Mouse (Mus musculus) kidney, adult 2 months (tissue): ENCODE data around the gene Fam155a. TPM values are rescaled to one million over a fixed set of nuclear protein-coding genes. Genes with fewer than 3 reads are reported as not detected.

Experiments used
- DNase-seq: peaks from one replicate; pipeline ENCODE4 v3.0.0; 2021
- H3K27ac ChIP-seq: fragments of 200-500 bp; 2 replicates; pipeline ENCODE4 v1.5.1; 2012; ENCODE audit warnings: low read depth, low read length, control low read depth, inconsistent platforms; ENCODE audit not compliant: insufficient read depth
- H3K27me3 ChIP-seq: fragments of 200-500 bp; replicated peaks from 2 replicates; pipeline ENCODE4 v1.6.1; 2012; ENCODE audit warnings: mild to moderate bottlenecking, moderate library complexity, low read length, inconsistent platforms; ENCODE audit not compliant: control insufficient read depth, insufficient read depth
- H3K36me3 ChIP-seq: fragments of 200-500 bp; 2 replicates; pipeline ENCODE4 v1.6.1; 2012; ENCODE audit warnings: mild to moderate bottlenecking, moderate library complexity, low read length, inconsistent platforms; ENCODE audit not compliant: control insufficient read depth, insufficient read depth
- H3K4me1 ChIP-seq: fragments of 200-500 bp; 2 replicates; pipeline ENCODE4 v1.6.1; 2011; ENCODE audit warnings: low read length; ENCODE audit not compliant: control insufficient read depth, insufficient read depth
- H3K4me3 ChIP-seq: fragments of 200-500 bp; 2 replicates; pipeline ENCODE4 v1.5.1; 2011; ENCODE audit warnings: mild to moderate bottlenecking, low read depth, low read length, control low read depth; ENCODE audit not compliant: insufficient read depth
- CTCF ChIP-seq: fragments of 200-500 bp; conservative IDR thresholded peaks from 2 replicates; pipeline ENCODE4 v1.5.1; 2011; ENCODE audit warnings: low read depth, mild to moderate bottlenecking, control low read depth, low read length, moderate library complexity, mixed read lengths; ENCODE audit not compliant: insufficient read depth, insufficient read length
- POLR2A ChIP-seq: fragments of 200-500 bp; IDR thresholded peaks from one replicate; pipeline ENCODE4 v1.6.1; 2011; ENCODE audit warnings: low read depth, low read length, control low read depth
- WGBS: fragments of 180-500 bp; shearing (Covaris S2); methylation state at CpG from one replicate; pipeline ENCODE4 v1.1.7; 2018; 5-methylcytosine and 5-hydroxymethylcytosine counted together
- polyA plus RNA-seq: library from polyadenylated mRNA; depleted of rRNA; stranded (reverse); fragments of >200 nt; gene quantifications from 2 replicates; pipeline ENCODE4 v1.2.3, GENCODE M21; 2012

Gene Fam155a
- polyA plus RNA-seq, 1 experiment = 0.08 TPM

GRCm38 (mm10) chr8:9471290-9471689 is 299.7 kb downstream of the Fam155a start:
- TF ChIP-seq POLR2A (no peak), CTCF (no peak)
- 60% methylated on average over 5 of the region's 5 CpGs for WGBS
- Histone ChIP-seq H3K36me3 (no peaks in the 10 kb centered on the region), H3K27me3 (no peaks in the 10 kb centered on the region), H3K4me1 (no peaks in the 10 kb centered on the region), H3K27ac (no peak overlapping the region), H3K4me3 (no peak overlapping the region)
- DNase-seq = no peak

GRCm38 (mm10) chr8:9470114-9470513 is 300.8 kb downstream of the Fam155a start:
- 85% methylated on average over 3 of the region's 3 CpGs for WGBS
- H3K27me3 ChIP-seq = no peaks in the 10 kb centered on the region
- no peak overlapping the region for H3K4me3 ChIP-seq
- TF ChIP-seq POLR2A (no peak), CTCF (no peak)
- DNase-seq = no peak
- H3K36me3 ChIP-seq = no peaks in the 10 kb centered on the region
- H3K4me1 ChIP-seq = no peaks in the 10 kb centered on the region
- no peak overlapping the region for H3K27ac ChIP-seq

- Histone ChIP-seq H3K4me3 (no peak overlapping the region), H3K36me3 (no peaks in the 10 kb centered on the region), H3K27ac (no peak overlapping the region), H3K4me1 (no peaks in the 10 kb centered on the region), H3K27me3 (no peaks in the 10 kb centered on the region)
- WGBS = 74% methylated on average over 4 of the region's 4 CpGs
- DNase-seq = no peak
- TF ChIP-seq CTCF (no peak), POLR2A (no peak)
Observed at GRCm38 (mm10) chr8:9461111-9461510, 309.9 kb downstream of the Fam155a start.

GRCm38 (mm10) chr8:9460707-9461106 is 310.3 kb downstream of the Fam155a start:
- TF ChIP-seq POLR2A = no peak
- TF ChIP-seq CTCF = no peak
- DNase-seq = no peak
- H3K27me3 ChIP-seq = no peaks in the 10 kb centered on the region
- no peaks in the 10 kb centered on the region for H3K4me1 ChIP-seq
- 85% methylated on average over 2 of the region's 2 CpGs for WGBS
- H3K4me3 ChIP-seq = no peak overlapping the region
- H3K36me3 ChIP-seq = no peaks in the 10 kb centered on the region
- no peak overlapping the region for H3K27ac ChIP-seq

- TF ChIP-seq POLR2A (no peak), CTCF (no peak)
- no peak for DNase-seq
- Histone ChIP-seq H3K4me3 (no peak overlapping the region), H3K36me3 (no peaks in the 10 kb centered on the region), H3K27ac (no peak overlapping the region), H3K4me1 (no peaks in the 10 kb centered on the region), H3K27me3 (no peaks in the 10 kb centered on the region)
- WGBS = 25% methylated on average over 11 of the region's 11 CpGs
Observed at GRCm38 (mm10) chr8:9458614-9459013, 312.3 kb downstream of the Fam155a start.

- Histone ChIP-seq H3K27me3 (no peaks in the 10 kb centered on the region), H3K4me1 (no peaks in the 10 kb centered on the region), H3K4me3 (no peak overlapping the region), H3K36me3 (no peaks in the 10 kb centered on the region), H3K27ac (no peak overlapping the region)
- DNase-seq = no peak
- TF ChIP-seq CTCF = no peak
- no peak for TF ChIP-seq POLR2A
- 62% methylated on average over 4 of the region's 4 CpGs for WGBS
Observed at GRCm38 (mm10) chr8:9455138-9455537, 315.8 kb downstream of the Fam155a start.

DNA sequence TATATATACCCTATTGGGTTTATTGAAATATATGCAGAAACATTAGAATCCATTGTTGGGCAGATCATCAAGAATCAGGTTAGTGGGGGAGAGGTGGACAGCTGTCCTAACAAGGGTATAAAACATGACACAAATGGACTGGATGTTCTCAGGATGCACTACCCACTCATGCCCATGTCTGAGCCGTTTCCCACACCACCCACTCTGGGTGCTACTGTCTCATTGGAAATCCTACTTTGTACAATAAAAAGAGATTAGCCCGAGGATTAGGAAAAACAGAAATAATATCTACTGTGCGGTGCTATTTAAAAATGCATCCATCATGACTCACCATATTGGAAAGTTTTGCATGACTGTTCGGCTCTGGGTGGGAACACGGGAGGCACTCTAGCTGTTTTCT is 317.2 kb downstream of the Fam155a start:
- WGBS = 88% methylated on average over 5 of the region's 5 CpGs
- TF ChIP-seq CTCF (no peak), POLR2A (no peak)

GRCm38 (mm10) chr8:9451543-9451942 is 319.4 kb downstream of the Fam155a start:
- H3K36me3 ChIP-seq = no peaks in the 10 kb centered on the region
- 71% methylated on average over 4 of the region's 4 CpGs for WGBS

More for the DNA sequence above, 317.2 kb downstream of the Fam155a start:
- no peaks in the 10 kb centered on the region for H3K27me3 ChIP-seq
- H3K4me1 ChIP-seq = no peaks in the 10 kb centered on the region
- no peak overlapping the region for H3K4me3 ChIP-seq
- no peak for DNase-seq
- no peaks in the 10 kb centered on the region for H3K36me3 ChIP-seq
- no peak overlapping the region for H3K27ac ChIP-seq

More at GRCm38 (mm10) chr8:9451543-9451942, 319.4 kb downstream of the Fam155a start:
- no peak overlapping the region for H3K4me3 ChIP-seq
- no peak overlapping the region for H3K27ac ChIP-seq
- no peaks in the 10 kb centered on the region for H3K27me3 ChIP-seq
- peak; percentile 5 for DNase-seq
- no peaks in the 10 kb centered on the region for H3K4me1 ChIP-seq
- TF ChIP-seq POLR2A (no peak), CTCF (no peak)
